Mouse (Mus musculus) kidney, adult 2 months (tissue): Measurements from ENCODE around the gene Klrb1f. TPM values are rescaled to one million over a fixed set of nuclear protein-coding genes. Genes with fewer than 3 reads are reported as not detected.
"Not testable (repeated sequence)": the region's sequence is repeated elsewhere in the genome, so short reads cannot be mapped to it uniquely, and the experiment has no call there.

ENCODE experiments used
- DNase-seq: peaks from one replicate; pipeline ENCODE4 v3.0.0; 2021
- H3K27ac ChIP-seq: fragments of 200-500 bp; 2 replicates; pipeline ENCODE4 v1.5.1; 2012; ENCODE audit warnings: low read depth, low read length, control low read depth, inconsistent platforms; ENCODE audit not compliant: insufficient read depth
- H3K27me3 ChIP-seq: fragments of 200-500 bp; replicated peaks from 2 replicates; pipeline ENCODE4 v1.6.1; 2012; ENCODE audit warnings: mild to moderate bottlenecking, moderate library complexity, low read length, inconsistent platforms; ENCODE audit not compliant: control insufficient read depth, insufficient read depth
- H3K36me3 ChIP-seq: fragments of 200-500 bp; 2 replicates; pipeline ENCODE4 v1.6.1; 2012; ENCODE audit warnings: mild to moderate bottlenecking, moderate library complexity, low read length, inconsistent platforms; ENCODE audit not compliant: control insufficient read depth, insufficient read depth
- H3K4me1 ChIP-seq: fragments of 200-500 bp; 2 replicates; pipeline ENCODE4 v1.6.1; 2011; ENCODE audit warnings: low read length; ENCODE audit not compliant: control insufficient read depth, insufficient read depth
- H3K4me3 ChIP-seq: fragments of 200-500 bp; 2 replicates; pipeline ENCODE4 v1.5.1; 2011; ENCODE audit warnings: mild to moderate bottlenecking, low read depth, low read length, control low read depth; ENCODE audit not compliant: insufficient read depth
- CTCF ChIP-seq: fragments of 200-500 bp; conservative IDR thresholded peaks from 2 replicates; pipeline ENCODE4 v1.5.1; 2011; ENCODE audit warnings: low read depth, mild to moderate bottlenecking, control low read depth, low read length, moderate library complexity, mixed read lengths; ENCODE audit not compliant: insufficient read depth, insufficient read length
- POLR2A ChIP-seq: fragments of 200-500 bp; IDR thresholded peaks from one replicate; pipeline ENCODE4 v1.6.1; 2011; ENCODE audit warnings: low read depth, low read length, control low read depth
- WGBS: fragments of 180-500 bp; shearing (Covaris S2); methylation state at CpG from one replicate; pipeline ENCODE4 v1.1.7; 2018; 5-methylcytosine and 5-hydroxymethylcytosine counted together
- polyA plus RNA-seq: library from polyadenylated mRNA; depleted of rRNA; stranded (reverse); fragments of >200 nt; gene quantifications from 2 replicates; pipeline ENCODE4 v1.2.3, GENCODE M21; 2012; rRNA removed

Klrb1f gene
- 0.16 and 0.65 TPM in 2 replicates for polyA plus RNA-seq

- no peak for TF ChIP-seq POLR2A
- TF ChIP-seq CTCF, result no peak
Observed at GRCm38 (mm10) chr6:129045601-129046000, at the start of gene Klrb1f. TSS of gene Klrb1f (plus strand) at chr6:129045901.

GRCm38 (mm10) chr6:128996054-128996767, 49.5 kb upstream of the Klrb1f start:
- Histone ChIP-seq H3K4me3 (no peak overlapping the region), H3K27ac (peak overlapping the region; percentile 8; the same call in 1 of the 2 replicates)

More at GRCm38 (mm10) chr6:129045601-129046000, at the start of gene Klrb1f:
- Histone ChIP-seq H3K4me1 (peaks cover 2% of the 10 kb centered on the region; the same call in 1 of the 2 replicates), H3K27ac (no peak within 1 kb of the TSS), H3K27me3 (no peaks in the 10 kb centered on the region), H3K4me3 (no peak within 1 kb of the TSS), H3K36me3 (no peaks in the 10 kb centered on the region)
- 97% methylated on average over 2 of the region's 2 CpGs for WGBS
- DNase-seq, result no peak

GRCm38 (mm10) chr6:128996768-128997442, 48.8 kb upstream of the Klrb1f start:
- WGBS, result 52% methylated on average over 13 of the region's 13 CpGs
- Histone ChIP-seq H3K27ac (peak overlapping the region; percentile 22; the same call in 1 of the 2 replicates), H3K4me3 (no peak overlapping the region; the same call in 1 of the 2 replicates)

More at GRCm38 (mm10) chr6:128996054-128996767, 49.5 kb upstream of the Klrb1f start:
- H3K27me3 ChIP-seq, result no peaks in the 10 kb centered on the region
- peak; percentile 16 for DNase-seq
- H3K36me3 ChIP-seq, result no peaks in the 10 kb centered on the region
- 48% methylated on average over 3 of the region's 3 CpGs for WGBS
- H3K4me1 ChIP-seq, result peaks cover 8% of the 10 kb centered on the region; the same call in 1 of the 2 replicates
- TF ChIP-seq POLR2A (no peak), CTCF (no peak)

GRCm38 (mm10) chr6:129001392-129001791, 44.3 kb upstream of the Klrb1f start:
- H3K36me3 ChIP-seq, result no peaks in the 10 kb centered on the region
- H3K27ac ChIP-seq, result no peak overlapping the region
- H3K4me1 ChIP-seq, result peaks cover 2% of the 10 kb centered on the region; the same call in 1 of the 2 replicates
- 88% methylated on average over 2 of the region's 2 CpGs for WGBS
- H3K4me3 ChIP-seq, result no peak overlapping the region
- H3K27me3 ChIP-seq, result no peaks in the 10 kb centered on the region
- TF ChIP-seq CTCF, result no peak
- no peak for TF ChIP-seq POLR2A
- no peak for DNase-seq

More at GRCm38 (mm10) chr6:128996768-128997442, 48.8 kb upstream of the Klrb1f start:
- no peak for TF ChIP-seq POLR2A
- no peak for TF ChIP-seq CTCF
- peak; percentile 36 for DNase-seq
- Histone ChIP-seq H3K27me3 (no peaks in the 10 kb centered on the region), H3K36me3 (no peaks in the 10 kb centered on the region), H3K4me1 (peaks cover 8% of the 10 kb centered on the region; the same call in 1 of the 2 replicates)

GRCm38 (mm10) chr6:129008552-129008951, 37.1 kb upstream of the Klrb1f start:
- no peak for DNase-seq
- 84% methylated on average over 8 of the region's 8 CpGs for WGBS
- Histone ChIP-seq H3K27ac (no peak overlapping the region), H3K4me1 (no peaks in the 10 kb centered on the region), H3K4me3 (no peak overlapping the region), H3K27me3 (no peaks in the 10 kb centered on the region), H3K36me3 (no peaks in the 10 kb centered on the region)
- TF ChIP-seq POLR2A (no peak), CTCF (no peak)

- H3K36me3 ChIP-seq, H3K27me3 ChIP-seq, H3K27ac ChIP-seq, H3K4me3 ChIP-seq, H3K4me1 ChIP-seq: not testable (repeated sequence)
- DNase-seq, result peak; percentile 29
- WGBS, result 46% methylated on average over 7 of the region's 7 CpGs
Observed at GRCm38 (mm10) chr6:129009846-129010504, 35.7 kb upstream of the Klrb1f start.

GRCm38 (mm10) chr6:129010505-129010873, 35.2 kb upstream of the Klrb1f start:
- Histone ChIP-seq H3K27me3 (no peaks in the 10 kb centered on the region), H3K4me1 (no peaks in the 10 kb centered on the region), H3K36me3 (no peaks in the 10 kb centered on the region), H3K4me3 (no peak overlapping the region), H3K27ac (no peak overlapping the region)
- TF ChIP-seq CTCF, result no peak
- no peak for TF ChIP-seq POLR2A
- WGBS, result 64% methylated on average over 3 of the region's 3 CpGs
- no peak for DNase-seq

GRCm38 (mm10) chr6:129012012-129012411, 33.7 kb upstream of the Klrb1f start:
- WGBS, result 94% methylated on average over 19 of the region's 23 CpGs
- H3K4me1 ChIP-seq, H3K36me3 ChIP-seq, H3K4me3 ChIP-seq, H3K27ac ChIP-seq, DNase-seq, H3K27me3 ChIP-seq: not testable (repeated sequence)
